Mouse (Mus musculus) cerebellum, adult 2 months (tissue): ENCODE measurements around the gene Hectd2.

ENCODE experiments used
- CTCF ChIP-seq: fragments of 200-500 bp; IDR thresholded peaks from 2 replicates; pipeline ENCODE4 v1.5.1; 2011; ENCODE audit warnings: low read depth, mild to moderate bottlenecking, control low read depth, low read length, moderate library complexity, borderline replicate concordance; ENCODE audit not compliant: insufficient read depth
- POLR2A ChIP-seq: fragments of 200-500 bp; IDR thresholded peaks from 2 replicates; pipeline ENCODE4 v1.6.1; 2011; ENCODE audit warnings: low read length, control low read depth, borderline replicate concordance; ENCODE audit not compliant: insufficient read depth

DNA sequence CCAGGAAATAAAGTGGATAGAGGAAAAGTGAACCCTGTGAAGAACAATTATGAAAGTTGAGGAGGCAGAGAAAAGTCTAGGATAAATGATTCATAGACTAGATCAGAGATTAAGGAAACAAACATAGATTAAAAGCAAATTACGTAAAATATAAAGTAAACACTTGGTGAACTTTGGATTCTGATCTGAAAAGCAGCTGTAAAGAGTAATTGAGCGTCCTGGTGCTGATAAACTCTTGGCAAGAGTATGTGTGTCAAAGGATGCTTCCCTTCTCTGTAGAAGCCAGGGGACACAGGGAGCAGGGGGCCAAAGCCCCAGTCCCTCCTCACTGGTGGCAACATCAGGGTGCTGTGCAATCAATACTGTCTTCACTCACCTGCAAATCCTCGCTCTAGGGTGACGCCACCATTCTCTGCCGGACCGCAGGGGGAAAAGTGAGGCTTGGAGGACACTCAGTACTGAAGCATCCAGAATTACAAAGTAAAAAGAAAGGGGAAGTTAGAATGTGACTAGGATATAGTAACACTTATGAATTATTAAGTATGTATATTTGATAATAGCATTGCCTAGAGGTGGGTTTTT, 91.0 kb downstream of the Hectd2 start:
- no peak for TF ChIP-seq CTCF
- TF ChIP-seq POLR2A, result no peak
